Mouse (Mus musculus): ENCODE data around the gene Yju2. TPM values are rescaled to one million over a fixed set of nuclear protein-coding genes. Genes with fewer than 3 reads are reported as not detected.

Yju2 gene
- polyA plus RNA-seq, 1 experiment from 2014 or later = 24.3 TPM

DNA sequence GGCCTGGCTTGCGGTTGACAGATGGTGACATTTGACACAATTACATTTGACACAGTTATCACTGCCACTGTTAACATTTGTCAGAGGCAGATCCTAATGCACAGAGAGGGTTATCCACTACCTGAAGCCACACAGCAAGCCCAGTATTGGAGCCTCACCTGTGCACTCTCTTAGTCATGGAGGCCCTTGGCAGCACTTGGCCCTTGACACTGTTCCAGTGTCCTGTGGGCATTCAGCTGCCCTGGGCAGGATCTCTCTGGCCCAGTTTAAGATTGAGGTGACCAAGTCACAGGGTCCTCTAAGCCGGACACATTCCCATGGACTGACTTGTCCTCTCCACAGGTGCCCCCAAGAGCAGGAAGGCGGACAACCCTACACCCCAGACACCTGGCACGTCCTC, 8.3 kb downstream of the Yju2 start:
- Histone ChIP-seq H3K27ac (ENCODE audit: low read depth, low read length) (no peak overlapping the region), H3K9ac (ENCODE audit: low read depth, low read length) (no peak overlapping the region), H3K36me3 (ENCODE audit: control insufficient read depth, insufficient read depth, low read length) (peaks cover 40% of the 10 kb centered on the region), H3K4me2 (replicated peaks; ENCODE audit: low read depth, low read length) (no peak overlapping the region), H3K9me3 (ENCODE audit: control insufficient read depth, low read length) (no peaks in the 10 kb centered on the region), H3K4me3 (ENCODE audit: low read length) (no peak overlapping the region), H3K4me1 (ENCODE audit: control insufficient read depth, insufficient read depth, low read length) (peaks cover 10% of the 10 kb centered on the region; the same call in 1 of the 2 replicates), H3K27me3 (ENCODE audit: control insufficient read depth, insufficient read depth, low read length) (no peaks in the 10 kb centered on the region)
- 94% methylated on average over 4 of the region's 4 CpGs for WGBS
- ATAC-seq (ENCODE audit: low FRiP score, low TSS enrichment) = no peak

DNA sequence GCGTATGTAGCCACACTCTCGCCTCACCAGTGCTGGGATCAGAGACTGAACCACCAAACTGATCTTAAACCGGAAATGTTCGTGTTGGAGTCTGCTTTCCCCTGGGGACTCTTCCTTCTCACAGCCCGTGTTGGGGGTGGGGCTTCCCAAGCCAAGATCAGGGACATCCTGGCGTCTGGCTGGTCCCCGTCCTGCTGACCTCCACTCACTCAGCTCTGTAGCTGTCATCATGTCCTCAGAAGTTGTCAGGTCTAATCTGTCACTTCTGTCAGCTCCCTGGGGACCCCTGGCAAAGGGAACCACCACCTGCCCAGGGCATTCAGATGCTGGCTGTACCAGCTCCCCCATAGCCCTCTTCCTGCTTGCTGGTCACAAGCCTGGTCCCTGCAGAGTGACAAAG, 9.3 kb downstream of the Yju2 start:
- H3K4me2 ChIP-seq (replicated peaks; ENCODE audit: low read depth, low read length) = no peak overlapping the region
- no peak overlapping the region for H3K27ac ChIP-seq (ENCODE audit: low read depth, low read length)
- 72% methylated on average over 7 of the region's 7 CpGs for WGBS
- H3K36me3 ChIP-seq (ENCODE audit: control insufficient read depth, insufficient read depth, low read length) = peaks cover 34% of the 10 kb centered on the region
- H3K9me3 ChIP-seq (ENCODE audit: control insufficient read depth, low read length) = no peaks in the 10 kb centered on the region
- ATAC-seq (ENCODE audit: low FRiP score, low TSS enrichment) = no peak
- peaks cover 10% of the 10 kb centered on the region; the same call in 1 of the 2 replicates for H3K4me1 ChIP-seq (ENCODE audit: control insufficient read depth, insufficient read depth, low read length)
- H3K4me3 ChIP-seq (ENCODE audit: low read length) = no peak overlapping the region
- H3K27me3 ChIP-seq (ENCODE audit: control insufficient read depth, insufficient read depth, low read length) = no peaks in the 10 kb centered on the region
- no peak overlapping the region for H3K9ac ChIP-seq (ENCODE audit: low read depth, low read length)

DNA sequence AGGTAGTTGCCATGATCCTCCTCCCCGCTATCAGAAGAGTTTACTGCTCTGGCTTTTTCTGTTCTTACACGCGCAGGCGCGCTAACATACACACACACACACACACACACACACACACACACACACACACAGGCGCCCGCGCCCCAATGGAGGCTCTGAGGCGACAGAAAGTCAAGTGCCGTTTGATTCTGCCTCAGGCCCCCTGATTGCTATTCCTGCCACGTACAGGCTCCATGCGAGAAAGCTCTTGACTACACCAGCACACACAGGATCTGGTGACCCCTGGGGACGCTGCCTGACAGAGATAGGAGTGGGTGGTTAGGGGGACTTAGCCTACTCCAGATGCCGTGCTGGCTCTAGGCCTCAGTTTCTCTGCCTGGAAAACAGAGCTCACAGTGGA, 10.7 kb downstream of the Yju2 start:
- peak overlapping the region; percentile 90; the same call in 1 of the 2 replicates for H3K4me2 ChIP-seq (replicated peaks; ENCODE audit: low read depth, low read length)
- H3K9ac ChIP-seq (ENCODE audit: low read depth, low read length) = no peak overlapping the region
- H3K27ac ChIP-seq (ENCODE audit: low read depth, low read length) = no peak overlapping the region
- H3K9me3 ChIP-seq (ENCODE audit: control insufficient read depth, low read length) = no peaks in the 10 kb centered on the region
- WGBS = 49% methylated on average over 14 of the region's 14 CpGs
- no peaks in the 10 kb centered on the region for H3K27me3 ChIP-seq (ENCODE audit: control insufficient read depth, insufficient read depth, low read length)
- peak; percentile 9; the same call in 1 of the 2 replicates for ATAC-seq (ENCODE audit: low FRiP score, low TSS enrichment)
- no peak overlapping the region; the same call in 1 of the 2 replicates for H3K4me3 ChIP-seq (ENCODE audit: low read length)
- peaks cover 28% of the 10 kb centered on the region for H3K36me3 ChIP-seq (ENCODE audit: control insufficient read depth, insufficient read depth, low read length)
- peaks cover 10% of the 10 kb centered on the region; the same call in 1 of the 2 replicates for H3K4me1 ChIP-seq (ENCODE audit: control insufficient read depth, insufficient read depth, low read length)

DNA sequence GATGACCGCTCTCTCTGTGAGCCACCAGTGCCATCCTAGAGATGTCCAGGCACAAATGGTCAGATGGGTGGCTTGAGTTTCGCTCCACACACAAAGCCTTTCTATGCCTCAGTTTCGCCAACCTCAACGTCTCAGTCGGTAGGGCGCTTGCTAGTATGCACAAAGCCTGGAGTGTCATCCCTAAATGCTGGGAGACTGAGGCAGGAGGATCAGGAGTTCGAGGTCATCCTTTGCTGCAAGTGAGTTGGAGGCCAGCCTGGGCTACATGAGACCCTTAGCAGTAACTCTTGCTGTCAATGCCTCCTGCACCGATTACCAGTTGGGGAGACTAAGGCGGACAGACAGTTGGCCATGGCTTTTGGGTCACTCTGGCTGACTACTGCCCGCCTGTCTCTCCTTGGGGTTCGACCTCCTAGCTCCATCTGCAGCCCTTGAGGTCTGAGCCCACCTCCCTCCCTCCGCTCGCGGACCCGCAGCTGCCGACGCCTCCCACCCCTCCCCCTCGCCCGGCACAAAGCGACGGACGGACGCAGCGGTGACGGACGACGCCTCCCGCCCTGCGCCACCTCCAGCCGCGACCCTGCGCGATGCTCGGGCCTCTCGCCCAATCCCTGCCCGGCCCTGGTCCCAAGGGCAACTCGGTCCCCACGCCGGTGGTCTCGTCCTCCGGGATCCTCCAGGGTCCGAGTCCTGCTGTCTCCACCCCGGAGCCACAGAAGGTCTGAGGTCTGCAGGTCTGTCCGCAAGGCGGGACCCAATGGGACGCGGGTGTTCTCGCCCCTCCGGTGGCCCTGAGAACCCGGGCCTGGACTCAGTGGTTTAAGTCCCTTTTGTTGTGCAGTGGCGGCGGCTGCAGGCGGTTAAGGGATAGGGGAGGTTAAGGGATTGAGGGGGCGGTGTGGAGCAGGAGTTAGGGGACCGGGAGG, 11.3 kb downstream of the Yju2 start, which contains the start of gene Shd:
Gene Shd, plus strand, starts transcription at position 502 of the 926 bp plus-strand sequence.
- Histone ChIP-seq H3K36me3 (ENCODE audit: control insufficient read depth, insufficient read depth, low read length) (peaks cover 23% of the 10 kb centered on the region), H3K4me2 (replicated peaks; ENCODE audit: low read depth, low read length) (peak within 1 kb of the TSS; percentile 90), H3K9ac (ENCODE audit: low read depth, low read length) (peak within 1 kb of the TSS; percentile 61), H3K9me3 (ENCODE audit: control insufficient read depth, low read length) (no peaks in the 10 kb centered on the region), H3K4me1 (ENCODE audit: control insufficient read depth, insufficient read depth, low read length) (peaks cover 10% of the 10 kb centered on the region; the same call in 1 of the 2 replicates), H3K27me3 (ENCODE audit: control insufficient read depth, insufficient read depth, low read length) (no peaks in the 10 kb centered on the region), H3K27ac (ENCODE audit: low read depth, low read length) (no peak within 1 kb of the TSS), H3K4me3 (ENCODE audit: low read length) (peak within 1 kb of the TSS; percentile 57)
- 10% methylated on average over 50 of the region's 55 CpGs for WGBS
- ATAC-seq (ENCODE audit: low FRiP score, low TSS enrichment) = peak; percentile 32; the same call in 1 of the 2 replicates

DNA sequence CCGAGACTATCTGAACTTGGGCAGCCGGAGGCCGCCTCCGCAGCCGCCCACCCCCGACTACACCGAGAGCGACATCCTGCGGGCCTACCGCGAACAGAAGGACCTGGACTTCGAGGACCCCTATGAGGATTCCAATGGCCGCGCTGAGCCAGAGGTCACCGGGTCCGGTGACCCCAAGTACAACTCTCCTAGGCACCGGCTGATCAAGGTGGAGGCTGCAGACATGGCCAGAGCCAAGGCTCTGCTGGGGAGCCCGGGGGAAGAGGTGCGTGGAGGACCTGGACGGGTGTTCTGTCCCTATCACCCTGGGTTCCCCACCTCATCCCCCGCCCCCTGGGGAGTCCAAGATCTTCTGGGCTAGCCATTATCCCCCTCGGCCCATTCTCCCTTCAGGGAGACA, 12.6 kb downstream of the Yju2 start:
- H3K4me3 ChIP-seq (ENCODE audit: low read length) = peak overlapping the region; percentile 57
- H3K4me1 ChIP-seq (ENCODE audit: control insufficient read depth, insufficient read depth, low read length) = peaks cover 14% of the 10 kb centered on the region; the same call in 1 of the 2 replicates
- H3K9me3 ChIP-seq (ENCODE audit: control insufficient read depth, low read length) = no peaks in the 10 kb centered on the region
- 39% methylated on average over 22 of the region's 22 CpGs for WGBS
- no peak overlapping the region for H3K27ac ChIP-seq (ENCODE audit: low read depth, low read length)
- ATAC-seq (ENCODE audit: low FRiP score, low TSS enrichment) = no peak
- peak overlapping the region; percentile 90 for H3K4me2 ChIP-seq (replicated peaks; ENCODE audit: low read depth, low read length)
- H3K36me3 ChIP-seq (ENCODE audit: control insufficient read depth, insufficient read depth, low read length) = peaks cover 16% of the 10 kb centered on the region
- no peak overlapping the region for H3K9ac ChIP-seq (ENCODE audit: low read depth, low read length)
- no peaks in the 10 kb centered on the region for H3K27me3 ChIP-seq (ENCODE audit: control insufficient read depth, insufficient read depth, low read length)

DNA sequence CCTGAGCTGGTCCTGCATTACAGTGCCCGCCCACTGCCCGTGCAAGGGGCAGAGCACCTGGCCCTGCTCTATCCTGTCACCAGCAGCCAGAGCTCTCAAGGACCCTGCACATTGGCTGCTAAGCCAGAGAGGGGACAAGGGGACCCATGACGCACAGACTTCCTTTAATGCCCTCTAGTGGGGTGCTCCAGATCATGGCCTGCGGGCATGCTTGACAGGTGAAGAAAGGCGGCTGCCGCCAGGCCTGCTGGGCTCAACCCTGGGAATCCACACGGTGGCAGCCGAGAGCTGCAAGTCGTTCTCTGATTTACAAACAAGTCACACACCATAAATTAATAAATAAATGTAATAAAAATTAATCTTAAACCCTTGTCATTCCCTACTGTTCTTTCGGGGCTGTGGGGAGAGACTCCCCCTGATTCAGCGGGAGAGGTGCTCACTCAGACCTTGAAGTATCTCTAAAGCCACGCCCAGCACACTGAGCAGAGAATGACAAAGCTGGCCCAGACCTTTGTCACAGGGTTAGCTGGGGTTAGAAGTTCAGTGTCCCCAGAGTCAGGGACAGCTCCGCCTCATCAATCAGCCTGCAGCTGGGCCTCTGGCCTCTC, 17.5 kb downstream of the Yju2 start:
- H3K4me2 ChIP-seq (replicated peaks; ENCODE audit: low read depth, low read length) = no peak overlapping the region

DNA sequence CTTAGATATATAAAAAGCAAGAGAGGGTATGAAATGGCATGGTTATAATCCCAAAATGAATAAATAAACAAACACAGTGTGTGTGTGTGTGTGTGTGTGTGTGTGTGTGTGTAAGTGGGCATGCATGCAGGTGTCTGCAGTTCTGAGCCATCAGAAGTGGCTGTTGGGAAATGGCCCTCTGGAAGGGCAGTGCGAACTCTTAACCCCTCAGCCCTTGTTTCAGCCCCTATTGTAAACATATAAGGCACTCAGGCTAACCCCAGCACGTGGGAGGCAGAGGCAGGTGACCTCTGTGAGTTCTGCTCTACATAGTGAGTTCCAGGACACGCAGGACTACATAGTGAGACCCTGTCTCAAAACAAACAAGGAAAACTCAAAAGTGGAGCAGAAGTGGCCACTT, 18.4 kb downstream of the Yju2 start:
- Histone ChIP-seq H3K9me3 (ENCODE audit: control insufficient read depth, low read length) (no peaks in the 10 kb centered on the region), H3K27ac (ENCODE audit: low read depth, low read length) (no peak overlapping the region), H3K27me3 (ENCODE audit: control insufficient read depth, insufficient read depth, low read length) (no peaks in the 10 kb centered on the region), H3K4me1 (ENCODE audit: control insufficient read depth, insufficient read depth, low read length) (0 out of 2 replicates have a peak, but pooled peaks cover 9% of the 10 kb centered on the region), H3K36me3 (ENCODE audit: control insufficient read depth, insufficient read depth, low read length) (no peaks in the 10 kb centered on the region), H3K9ac (ENCODE audit: low read depth, low read length) (no peak overlapping the region), H3K4me2 (replicated peaks; ENCODE audit: low read depth, low read length) (no peak overlapping the region), H3K4me3 (ENCODE audit: low read length) (no peak overlapping the region)
- no peak for ATAC-seq (ENCODE audit: low FRiP score, low TSS enrichment)
- 27% methylated on average over 3 of the region's 3 CpGs for WGBS

More for the DNA sequence above, 17.5 kb downstream of the Yju2 start:
- Histone ChIP-seq H3K27ac (ENCODE audit: low read depth, low read length) (no peak overlapping the region), H3K4me3 (ENCODE audit: low read length) (no peak overlapping the region), H3K9ac (ENCODE audit: low read depth, low read length) (no peak overlapping the region), H3K27me3 (ENCODE audit: control insufficient read depth, insufficient read depth, low read length) (no peaks in the 10 kb centered on the region), H3K4me1 (ENCODE audit: control insufficient read depth, insufficient read depth, low read length) (peaks cover 10% of the 10 kb centered on the region; the same call in 1 of the 2 replicates), H3K9me3 (ENCODE audit: control insufficient read depth, low read length) (no peaks in the 10 kb centered on the region), H3K36me3 (ENCODE audit: control insufficient read depth, insufficient read depth, low read length) (no peaks in the 10 kb centered on the region)
- peak; percentile 80 for ATAC-seq (ENCODE audit: low FRiP score, low TSS enrichment)
- 14% methylated on average over 13 of the region's 13 CpGs for WGBS

DNA sequence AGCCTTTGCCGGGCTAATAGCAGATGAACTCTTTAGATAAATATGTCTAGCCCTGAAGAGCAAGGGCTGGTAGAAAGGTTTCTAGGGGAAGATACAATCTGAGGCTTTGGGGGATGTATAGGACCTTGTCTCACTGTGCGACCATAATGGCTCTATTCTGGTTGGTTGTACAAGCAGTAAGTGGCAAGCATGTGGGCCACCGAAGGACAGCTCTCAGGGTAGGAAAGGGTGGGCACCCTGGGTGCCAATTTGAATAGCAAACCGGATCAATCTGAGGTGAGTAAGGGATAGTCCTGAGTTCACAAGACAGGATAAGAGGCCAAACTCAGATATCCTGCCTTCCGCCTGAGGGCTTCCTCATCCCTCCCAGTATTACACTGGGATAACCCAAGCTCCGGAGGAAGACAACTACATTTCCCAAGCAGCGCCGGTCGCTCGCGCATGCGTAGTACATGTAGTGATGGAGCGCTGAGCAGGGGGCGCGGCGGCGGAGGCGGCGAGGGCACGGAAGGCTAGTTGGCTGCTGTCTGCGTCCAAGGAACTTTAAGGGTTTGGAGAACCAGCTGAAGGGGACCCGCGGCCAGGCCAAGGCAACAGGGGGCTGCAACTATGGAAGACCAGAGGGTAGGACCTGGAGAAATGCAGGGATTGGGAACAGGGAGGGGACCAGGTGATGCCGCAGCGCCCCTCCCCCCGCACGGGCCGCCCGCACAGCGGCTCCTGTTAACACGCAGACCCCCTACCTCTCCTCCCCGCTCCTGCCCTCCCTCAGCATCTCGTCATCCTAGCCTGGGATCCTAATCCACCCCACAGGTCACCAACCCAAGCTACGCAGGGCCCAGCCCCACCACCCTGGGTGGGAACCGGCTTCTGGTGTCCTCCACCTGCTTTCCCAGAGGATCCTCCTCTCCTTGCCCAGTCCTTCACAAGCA, 27.4 kb downstream of the Yju2 start, which contains the start of gene Fsd1:
Gene Fsd1, plus strand, starts transcription at position 480 of the 932 bp plus-strand sequence.
- peak within 1 kb of the TSS; percentile 54 for H3K4me3 ChIP-seq (ENCODE audit: low read length)
- no peak within 1 kb of the TSS for H3K27ac ChIP-seq (ENCODE audit: low read depth, low read length)
- H3K27me3 ChIP-seq (ENCODE audit: control insufficient read depth, insufficient read depth, low read length) = no peaks in the 10 kb centered on the region
- peak within 1 kb of the TSS; percentile 84 for H3K4me2 ChIP-seq (replicated peaks; ENCODE audit: low read depth, low read length)
- H3K9me3 ChIP-seq (ENCODE audit: control insufficient read depth, low read length) = no peaks in the 10 kb centered on the region
- WGBS = 8% methylated on average over 35 of the region's 35 CpGs
- no peaks in the 10 kb centered on the region for H3K4me1 ChIP-seq (ENCODE audit: control insufficient read depth, insufficient read depth, low read length)
- peak; percentile 78 for ATAC-seq (ENCODE audit: low FRiP score, low TSS enrichment)
- no peaks in the 10 kb centered on the region for H3K36me3 ChIP-seq (ENCODE audit: control insufficient read depth, insufficient read depth, low read length)
- H3K9ac ChIP-seq (ENCODE audit: low read depth, low read length) = peak within 1 kb of the TSS; percentile 56

Measured in kidney, embryonic 14.5 days (tissue).